Mouse (Mus musculus): Measurements from ENCODE around the gene Exoc6b. TPM values are rescaled to one million over a fixed set of nuclear protein-coding genes. Genes with fewer than 3 reads are reported as not detected.

The Exoc6b gene
- polyA plus RNA-seq, 1 experiment from 2014 or later, result 24.6 TPM

DNA sequence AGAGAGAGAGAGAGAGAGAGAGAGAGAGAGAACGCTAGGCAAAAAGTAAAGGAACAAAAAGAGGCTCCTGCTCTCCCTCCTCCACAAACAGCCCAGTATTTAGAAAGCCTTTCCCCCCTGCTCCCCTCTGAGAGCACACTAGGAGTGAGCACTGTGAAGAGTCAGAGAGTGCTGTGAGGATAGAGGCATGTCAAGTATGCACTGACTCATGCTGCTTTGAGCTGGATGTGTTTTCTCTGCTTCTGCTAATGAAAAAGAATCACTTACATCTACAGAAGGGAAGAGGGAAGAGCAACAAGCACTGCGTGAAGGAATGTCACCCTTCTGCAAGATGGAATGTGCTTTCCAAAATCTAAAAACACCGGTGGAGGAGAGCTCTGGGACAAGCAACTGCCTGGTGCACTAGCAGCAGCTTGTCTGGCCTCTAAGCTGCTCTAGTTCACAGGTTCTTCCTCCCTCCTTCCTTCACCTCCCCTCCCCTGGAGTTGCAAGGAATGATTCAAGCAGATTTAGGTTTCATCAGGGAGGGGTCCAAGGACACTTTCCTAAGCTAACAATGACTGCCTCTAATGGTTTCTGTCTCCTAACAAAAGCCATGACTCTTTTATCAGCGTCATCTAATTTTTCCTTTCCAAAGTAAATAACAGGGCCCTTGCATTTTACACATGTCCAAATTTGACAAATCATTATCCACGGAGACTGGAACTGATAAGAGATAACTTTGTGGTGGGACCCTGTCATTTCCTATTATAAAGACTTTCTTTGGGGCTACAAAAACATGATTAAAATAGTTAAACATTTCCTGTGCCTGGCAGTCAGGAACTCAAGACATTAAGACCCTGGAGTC is 176.2 kb downstream of the Exoc6b start:
- Histone ChIP-seq H3K4me1 (peaks cover 6% of the 10 kb centered on the region; the same call in 1 of the 2 replicates), H3K4me3 (no peak overlapping the region), H3K27me3 (ENCODE audit: low read depth, poor library complexity, severe bottlenecking) (no peaks in the 10 kb centered on the region), H3K36me3 (no peaks in the 10 kb centered on the region), H3K9me3 (replicated peaks) (no peaks in the 10 kb centered on the region), H3K27ac (no peak overlapping the region)
- no peak for DNase-seq (ENCODE audit: low spot score)
- 28% methylated on average over 5 of the region's 5 CpGs for WGBS

DNA sequence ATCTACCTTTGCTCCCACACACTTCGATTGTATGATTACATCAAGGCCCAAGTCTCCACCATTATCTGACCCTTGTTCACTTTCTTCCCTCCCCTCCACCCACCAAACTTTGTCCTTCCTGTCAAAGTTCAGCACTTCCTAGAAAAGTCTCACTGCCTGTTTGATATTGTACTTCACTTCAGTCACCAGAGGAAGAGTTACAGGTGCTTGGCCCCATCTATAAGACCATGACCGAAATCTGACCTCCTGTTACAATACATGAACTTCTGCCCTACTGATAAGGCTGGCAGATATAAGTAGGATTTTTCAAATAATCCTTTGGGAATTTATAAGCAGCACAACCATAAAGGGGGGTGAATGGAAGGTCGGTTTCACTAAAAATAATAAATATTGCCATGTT is 182.8 kb downstream of the Exoc6b start:
- Histone ChIP-seq H3K4me3 (no peak overlapping the region), H3K9me3 (replicated peaks) (no peaks in the 10 kb centered on the region), H3K4me1 (peaks cover 15% of the 10 kb centered on the region), H3K27me3 (ENCODE audit: low read depth, poor library complexity, severe bottlenecking) (no peaks in the 10 kb centered on the region), H3K36me3 (no peaks in the 10 kb centered on the region), H3K27ac (no peak overlapping the region)
- DNase-seq (ENCODE audit: low spot score), result no peak
- WGBS, result 86% methylated on average over 3 of the region's 3 CpGs

- Histone ChIP-seq H3K9me3 (replicated peaks) (no peaks in the 10 kb centered on the region), H3K27ac (no peak overlapping the region), H3K27me3 (ENCODE audit: low read depth, poor library complexity, severe bottlenecking) (no peaks in the 10 kb centered on the region), H3K36me3 (no peaks in the 10 kb centered on the region), H3K4me1 (peaks cover 15% of the 10 kb centered on the region), H3K4me3 (no peak overlapping the region)
- DNase-seq (ENCODE audit: low spot score), result no peak
- WGBS, result 81% methylated on average over 1 of the region's 1 CpGs
Observed at GRCm38 (mm10) chr6:84885080-84885479, 184.2 kb downstream of the Exoc6b start.

GRCm38 (mm10) chr6:84883720-84884119 is 185.6 kb downstream of the Exoc6b start:
- Histone ChIP-seq H3K4me3 (no peak overlapping the region), H3K9me3 (replicated peaks) (no peaks in the 10 kb centered on the region), H3K27me3 (ENCODE audit: low read depth, poor library complexity, severe bottlenecking) (no peaks in the 10 kb centered on the region), H3K4me1 (peaks cover 15% of the 10 kb centered on the region), H3K36me3 (no peaks in the 10 kb centered on the region), H3K27ac (no peak overlapping the region)
- no peak for DNase-seq (ENCODE audit: low spot score)
- 71% methylated on average over 4 of the region's 4 CpGs for WGBS

DNA sequence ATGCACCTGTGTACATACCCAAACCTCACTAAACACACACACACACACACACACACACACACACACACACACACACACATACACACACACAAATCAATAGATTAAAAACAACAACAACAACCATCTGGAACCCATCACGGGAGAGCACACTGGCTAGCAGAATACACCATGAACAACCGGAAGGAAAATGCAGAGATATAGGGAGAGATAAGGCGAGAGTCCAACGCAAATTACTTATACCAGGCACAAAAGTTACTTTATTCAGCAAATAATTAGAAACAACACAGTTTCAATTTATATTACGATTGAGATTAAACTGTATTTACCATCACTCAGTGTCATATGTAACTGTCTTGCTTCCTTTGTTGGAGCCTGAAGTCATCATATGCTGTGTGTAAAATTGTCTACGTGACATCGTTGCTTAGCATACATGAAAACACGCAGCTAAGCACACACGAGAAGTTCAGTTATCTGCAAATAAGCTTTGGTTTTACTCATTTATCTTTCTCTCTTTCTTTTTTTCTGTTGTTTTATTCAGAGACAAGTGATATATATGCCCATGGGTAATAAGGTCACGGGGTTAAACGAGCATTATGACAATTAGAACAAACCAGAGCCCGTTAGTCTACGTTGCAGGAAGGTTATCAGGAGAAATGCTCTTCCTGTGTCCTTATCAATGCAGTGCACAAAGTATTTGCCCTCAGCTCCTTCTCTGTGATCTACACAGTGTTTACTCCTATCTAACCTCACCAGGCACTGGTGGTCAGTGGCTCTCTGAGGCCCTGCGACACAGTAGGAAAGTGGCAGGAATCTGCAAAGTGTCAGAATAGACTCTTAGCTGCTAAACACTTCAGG is 186.4 kb downstream of the Exoc6b start:
- Histone ChIP-seq H3K9me3 (replicated peaks) (no peaks in the 10 kb centered on the region), H3K4me1 (peaks cover 15% of the 10 kb centered on the region), H3K27me3 (ENCODE audit: low read depth, poor library complexity, severe bottlenecking) (no peaks in the 10 kb centered on the region), H3K36me3 (no peaks in the 10 kb centered on the region), H3K27ac (no peak overlapping the region), H3K4me3 (no peak overlapping the region)
- no peak for DNase-seq (ENCODE audit: low spot score)
- 56% methylated on average over 14 of the region's 14 CpGs for WGBS

DNA sequence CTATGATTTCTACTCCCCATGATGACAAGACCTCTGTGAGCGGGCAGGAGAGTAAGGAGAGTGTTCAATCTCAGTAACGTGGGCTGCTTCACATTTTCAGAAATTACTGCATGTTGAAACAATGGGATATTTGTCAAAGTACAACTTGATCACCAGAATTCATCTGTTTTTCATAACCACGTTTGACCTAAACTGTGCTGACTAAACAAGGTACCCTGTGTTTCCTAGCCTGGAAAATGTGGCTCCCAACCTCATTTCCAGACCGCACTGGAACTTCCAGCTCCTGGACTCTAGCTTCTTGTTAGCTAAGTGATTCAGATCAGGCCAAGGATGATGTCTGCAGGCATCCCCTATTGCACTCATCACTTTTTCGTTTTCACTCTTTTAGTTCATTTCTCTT is 193.4 kb downstream of the Exoc6b start:
- Histone ChIP-seq H3K27ac (peak overlapping the region; percentile 72), H3K9me3 (replicated peaks) (no peaks in the 10 kb centered on the region), H3K4me3 (no peak overlapping the region), H3K27me3 (ENCODE audit: low read depth, poor library complexity, severe bottlenecking) (no peaks in the 10 kb centered on the region), H3K36me3 (no peaks in the 10 kb centered on the region), H3K4me1 (peaks cover 23% of the 10 kb centered on the region)
- 56% methylated on average over 5 of the region's 5 CpGs for WGBS
- DNase-seq (ENCODE audit: low spot score), result no peak

DNA sequence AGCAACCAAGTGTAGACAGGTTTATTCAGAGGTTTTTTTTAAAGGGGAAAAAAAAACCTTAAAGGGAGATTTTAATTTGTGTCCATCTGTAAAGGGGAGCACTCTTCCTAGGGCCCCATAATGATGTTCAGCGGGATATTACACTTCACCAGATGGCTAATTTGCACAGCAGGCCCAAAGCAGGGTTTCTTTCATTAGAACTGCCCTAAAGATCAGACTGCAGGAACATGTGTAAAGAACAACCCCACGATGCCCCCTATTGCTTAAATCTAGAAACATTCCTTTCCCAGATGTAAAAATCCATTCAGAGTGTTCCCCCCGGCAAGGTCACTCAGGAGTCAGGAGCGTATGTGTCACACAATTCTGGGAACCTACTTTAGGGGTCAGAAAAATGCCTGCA is 202.2 kb downstream of the Exoc6b start:
- Histone ChIP-seq H3K4me3 (peak overlapping the region; percentile 22; the same call in 1 of the 2 replicates), H3K36me3 (no peaks in the 10 kb centered on the region), H3K27me3 (ENCODE audit: low read depth, poor library complexity, severe bottlenecking) (no peaks in the 10 kb centered on the region), H3K4me1 (peaks cover 42% of the 10 kb centered on the region), H3K9me3 (replicated peaks) (no peaks in the 10 kb centered on the region), H3K27ac (peak overlapping the region; percentile 61)
- 5% methylated on average over 4 of the region's 4 CpGs for WGBS
- peak; percentile 62 for DNase-seq (ENCODE audit: low spot score)

DNA sequence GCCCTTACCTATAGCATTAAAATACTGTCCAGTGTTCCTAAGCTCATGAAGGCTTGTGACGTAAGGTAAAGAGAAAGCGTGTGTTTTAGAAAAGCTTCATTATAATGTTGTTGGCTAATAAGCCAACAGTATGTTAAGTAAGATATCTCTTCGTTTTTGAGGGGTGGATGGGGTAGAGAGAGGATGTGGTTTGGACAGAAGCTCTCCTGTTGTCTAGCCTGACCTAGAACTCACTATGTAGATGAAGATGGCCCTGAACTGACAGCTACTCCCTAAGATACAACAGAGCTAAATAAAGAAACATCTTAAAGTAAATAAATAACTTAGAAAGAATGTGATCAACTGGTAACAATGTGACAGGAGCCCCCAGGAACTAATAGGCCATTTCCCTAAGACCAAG is 204.7 kb downstream of the Exoc6b start:
- whole genome bisulfite sequencing, result 87% methylated on average over 3 of the region's 3 CpGs
- Histone ChIP-seq H3K9me3 (replicated peaks) (no peaks in the 10 kb centered on the region), H3K4me3 (no peak overlapping the region), H3K27ac (no peak overlapping the region), H3K27me3 (ENCODE audit: low read depth, poor library complexity, severe bottlenecking) (no peaks in the 10 kb centered on the region), H3K36me3 (no peaks in the 10 kb centered on the region), H3K4me1 (peaks cover 41% of the 10 kb centered on the region)
- DNase-seq (ENCODE audit: low spot score), result no peak

GRCm38 (mm10) chr6:84863816-84864375 is 205.4 kb downstream of the Exoc6b start:
- Histone ChIP-seq H3K4me3 (no peak overlapping the region), H3K4me1 (peaks cover 36% of the 10 kb centered on the region), H3K27ac (peak overlapping the region; percentile 30; the same call in 1 of the 2 replicates), H3K9me3 (replicated peaks) (no peaks in the 10 kb centered on the region), H3K27me3 (ENCODE audit: low read depth, poor library complexity, severe bottlenecking) (no peaks in the 10 kb centered on the region), H3K36me3 (no peaks in the 10 kb centered on the region)
- no peak for DNase-seq (ENCODE audit: low spot score)
- 100% methylated on average over 1 of the region's 1 CpGs for WGBS

DNA sequence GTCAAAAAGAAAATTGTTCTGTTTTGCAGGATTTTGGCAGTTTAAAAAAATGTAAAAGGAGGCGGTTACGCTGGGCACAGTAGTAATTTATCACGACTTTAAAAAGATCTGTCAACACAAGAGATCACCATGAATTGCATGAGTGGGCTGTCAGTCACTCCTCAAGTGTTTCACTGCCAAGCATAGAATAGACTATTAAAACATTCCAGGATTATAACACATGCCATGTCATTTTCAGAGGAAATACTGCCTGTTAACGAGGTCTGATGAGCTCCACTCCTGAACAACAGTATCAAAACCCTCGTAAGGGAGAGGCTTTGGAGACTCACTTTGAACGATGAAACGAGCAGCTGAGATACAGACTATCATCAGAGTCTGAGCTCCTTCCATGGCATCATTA is 223.6 kb downstream of the Exoc6b start:
- no peaks in the 10 kb centered on the region for H3K9me3 ChIP-seq (replicated peaks)
- DNase-seq (ENCODE audit: low spot score), result no peak
- no peaks in the 10 kb centered on the region for H3K4me1 ChIP-seq
- no peak overlapping the region for H3K4me3 ChIP-seq
- no peak overlapping the region for H3K27ac ChIP-seq
- H3K36me3 ChIP-seq, result 0 out of 2 replicates have a peak, but pooled peaks cover 2% of the 10 kb centered on the region
- 74% methylated on average over 7 of the region's 7 CpGs for WGBS
- no peaks in the 10 kb centered on the region for H3K27me3 ChIP-seq (ENCODE audit: low read depth, poor library complexity, severe bottlenecking)

DNA sequence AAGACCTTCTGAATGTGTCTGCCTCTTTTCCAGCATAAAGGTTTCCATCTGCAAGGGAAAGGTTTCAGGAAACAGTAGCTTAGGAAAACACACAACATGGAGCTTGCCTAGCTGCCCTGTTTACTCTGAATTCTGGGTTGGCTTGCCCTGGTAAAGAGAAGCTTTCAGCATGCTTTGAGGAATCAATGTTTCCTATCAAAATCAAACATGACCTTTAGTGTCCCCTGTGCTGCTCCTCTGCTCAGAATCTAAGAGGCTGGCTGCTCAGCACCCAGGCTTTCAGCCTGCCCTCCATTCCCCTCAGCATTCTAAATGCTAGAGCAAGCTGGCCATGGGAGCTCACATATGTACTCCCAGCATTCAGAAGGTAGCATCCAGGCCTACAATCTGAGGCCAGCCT is 228.2 kb downstream of the Exoc6b start:
- H3K36me3 ChIP-seq, result no peaks in the 10 kb centered on the region
- no peaks in the 10 kb centered on the region for H3K4me1 ChIP-seq
- no peak overlapping the region for H3K27ac ChIP-seq
- H3K9me3 ChIP-seq (replicated peaks), result no peaks in the 10 kb centered on the region
- H3K27me3 ChIP-seq (ENCODE audit: low read depth, poor library complexity, severe bottlenecking), result no peaks in the 10 kb centered on the region
- no peak overlapping the region for H3K4me3 ChIP-seq
- DNase-seq (ENCODE audit: low spot score), result no peak

DNA sequence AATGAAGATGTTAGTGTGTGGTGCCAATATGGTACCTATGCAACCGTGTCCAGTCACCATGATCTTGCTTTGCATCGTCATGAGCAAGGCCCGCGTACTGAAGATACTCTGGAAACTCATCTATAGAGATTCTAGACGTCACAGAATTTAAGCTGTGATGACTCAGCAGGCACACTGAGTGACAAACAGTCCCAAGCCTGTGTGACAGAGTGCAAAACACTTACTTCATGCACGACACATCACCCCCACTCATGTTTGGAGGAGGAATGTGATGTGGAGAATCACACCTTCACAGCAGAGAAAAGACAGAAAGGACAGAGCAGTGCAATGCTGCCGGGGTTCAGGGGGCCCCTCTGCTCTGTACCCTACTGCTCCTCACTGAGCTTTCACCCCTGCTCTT is 261.8 kb downstream of the Exoc6b start:
- Histone ChIP-seq H3K9me3 (replicated peaks) (no peaks in the 10 kb centered on the region), H3K27ac (no peak overlapping the region), H3K36me3 (peaks cover 5% of the 10 kb centered on the region; the same call in 1 of the 2 replicates), H3K4me3 (no peak overlapping the region), H3K27me3 (ENCODE audit: low read depth, poor library complexity, severe bottlenecking) (no peaks in the 10 kb centered on the region), H3K4me1 (no peaks in the 10 kb centered on the region)
- 91% methylated on average over 7 of the region's 7 CpGs for whole genome bisulfite sequencing
- no peak for DNase-seq (ENCODE audit: low spot score)

Measured in limb, embryonic 10.5 days (tissue).